Mouse (Mus musculus) lung, postnatal 0 days (tissue): ENCODE measurements around the gene Usp49.
"Not testable (repeated sequence)": the region's sequence is repeated elsewhere in the genome, so short reads cannot be mapped to it uniquely, and the experiment has no call there.

Source experiments
- CTCF ChIP-seq: IDR thresholded peaks from 2 replicates; pipeline ENCODE4 v1.5.1; 2016; ENCODE audit warnings: antibody characterized with exemption, mild to moderate bottlenecking
- EP300 ChIP-seq: IDR thresholded peaks from 2 replicates; pipeline ENCODE4 v1.6.1; 2016; ENCODE audit warnings: antibody characterized with exemption, mild to moderate bottlenecking, control low read depth

- TF ChIP-seq EP300, result not testable (repeated sequence)
- TF ChIP-seq CTCF, result peak; percentile 5; the same call in 1 of the 2 replicates
These were observed 5.9 kb upstream of the Usp49 start for GRCm38 (mm10) chr17:47624572-47624971.
